Mouse (Mus musculus) right cerebral cortex, adult 18-20 months (tissue): ENCODE results near the gene Nhsl2.

ENCODE experiments used
- DNase-seq: peaks from one replicate; pipeline ENCODE4 v3.0.0; 2022; ENCODE audit warnings: mixed read lengths

Nhsl2 gene

DNA sequence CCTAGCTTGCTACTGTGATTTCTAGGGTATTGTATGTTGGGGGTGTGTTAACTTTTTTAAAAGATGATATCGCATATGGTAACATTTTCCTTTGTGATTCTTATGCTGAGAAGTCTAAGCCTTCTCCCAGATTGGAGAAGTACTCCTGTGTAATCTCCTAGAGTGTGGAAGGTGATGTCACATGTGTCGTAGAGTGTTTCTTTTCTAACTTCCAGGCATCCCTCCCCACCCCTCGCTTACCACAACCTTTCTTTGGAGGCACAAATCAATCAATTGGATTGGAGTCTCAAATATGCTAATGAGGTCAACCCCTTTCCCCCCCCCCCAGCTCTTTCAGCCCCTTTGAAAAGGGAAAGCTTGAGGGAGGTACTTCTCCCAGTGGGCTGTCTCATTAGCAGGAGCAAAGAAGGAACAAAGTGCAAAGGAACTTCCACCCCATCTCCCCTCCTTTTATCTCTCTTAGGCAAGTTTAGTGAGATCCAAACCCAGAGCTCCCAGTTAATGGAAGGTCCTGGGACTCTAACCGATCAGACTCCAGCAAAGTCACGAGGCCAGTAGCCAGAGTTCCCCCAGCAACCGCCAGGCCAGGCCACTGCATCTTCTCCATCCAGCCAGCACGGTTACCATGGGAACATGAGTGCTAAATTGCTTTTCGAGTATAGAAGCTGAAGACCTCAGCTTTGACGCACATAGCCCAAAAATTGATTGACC lies 137.6 kb downstream of the Nhsl2 start:
- DNase-seq, result no peak

DNA sequence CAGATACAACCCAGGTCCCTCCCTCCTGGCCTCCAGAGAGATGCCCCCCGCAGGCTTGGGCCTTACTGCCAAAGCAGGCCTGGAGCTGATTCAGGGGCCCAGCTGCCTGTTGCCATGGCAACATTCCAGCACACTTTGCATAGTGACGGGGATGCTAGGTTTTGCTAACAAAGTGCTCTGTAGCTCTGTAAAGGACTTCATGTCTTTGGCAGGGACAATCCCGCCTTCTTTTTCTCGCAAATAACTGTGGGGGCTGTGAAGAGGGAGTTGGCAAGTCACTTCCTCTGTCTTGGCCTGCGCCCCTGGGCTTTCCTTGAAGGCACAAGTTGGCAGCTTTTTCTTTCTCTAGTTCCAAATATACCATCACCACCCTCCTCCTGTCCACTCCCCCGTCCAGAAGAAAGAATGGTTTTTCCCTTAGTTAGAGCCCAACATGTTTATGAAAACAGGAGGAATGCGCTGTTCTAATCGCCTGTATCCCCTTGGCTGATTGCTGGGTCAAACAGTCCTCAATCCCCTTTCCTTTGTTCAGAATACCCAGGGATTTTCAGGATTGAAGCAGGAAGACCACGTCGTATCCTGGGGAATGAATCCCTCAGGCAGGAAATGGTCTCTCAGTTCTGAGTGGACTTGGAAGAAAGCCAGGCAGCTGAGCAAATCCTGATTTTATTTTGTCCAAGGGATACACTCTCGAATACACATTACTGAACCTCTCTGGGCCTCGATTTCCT lies 144.8 kb downstream of the Nhsl2 start:
- DNase-seq, result peak; percentile 81

DNA sequence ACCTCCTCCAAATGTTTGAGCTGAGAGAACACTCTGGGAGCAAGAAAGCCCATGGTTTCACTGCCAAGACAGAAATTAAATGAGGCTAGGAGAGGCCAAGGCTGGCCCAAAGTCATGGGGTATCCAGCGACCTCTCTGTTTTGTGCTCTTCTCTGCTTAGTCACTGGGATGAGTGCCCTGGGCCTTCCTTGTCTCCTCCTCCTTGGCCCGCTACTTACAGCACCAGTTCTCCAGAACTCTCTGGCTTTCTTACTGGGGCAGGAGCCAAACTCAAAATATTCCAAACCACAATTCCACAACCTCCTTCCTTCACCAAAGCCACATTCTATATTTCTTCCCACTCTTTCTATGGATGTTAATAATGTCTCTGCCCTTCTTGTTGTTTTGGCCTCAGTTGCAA lies 147.5 kb downstream of the Nhsl2 start:
- DNase-seq, result no peak

DNA sequence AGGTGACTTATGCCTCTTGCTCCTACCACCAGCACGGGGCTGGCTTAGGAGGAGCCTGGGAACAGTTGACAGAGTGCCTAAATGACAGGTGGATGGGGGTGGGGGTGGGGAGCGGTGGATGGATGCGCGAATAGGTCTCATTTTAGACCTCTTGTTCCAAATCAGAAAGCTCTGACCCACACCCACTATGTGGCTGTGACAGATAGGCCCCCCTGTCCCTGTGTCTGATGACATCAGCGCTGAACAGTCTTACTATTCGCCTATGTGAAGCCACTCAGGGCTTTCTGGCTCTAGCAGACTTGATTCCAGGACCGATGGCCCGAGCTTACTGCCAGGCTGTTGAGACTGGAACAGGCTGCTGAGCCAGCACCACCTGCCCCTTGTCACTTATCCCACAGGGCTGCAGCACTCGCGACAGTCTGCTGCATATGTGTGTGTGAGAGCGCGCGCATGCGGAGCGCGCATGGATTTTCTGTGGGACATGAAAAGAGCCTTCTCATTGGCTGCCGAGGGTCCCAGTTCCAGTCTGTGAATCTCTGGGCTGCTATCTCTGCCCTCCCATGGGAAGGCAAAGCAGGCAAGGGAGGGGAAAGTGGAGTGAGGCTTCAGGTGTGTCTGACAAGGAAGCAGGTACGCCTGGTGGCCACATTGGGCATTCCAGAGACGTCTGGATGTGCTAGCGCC lies 154.6 kb downstream of the Nhsl2 start:
- DNase-seq, result peak; percentile 75

DNA sequence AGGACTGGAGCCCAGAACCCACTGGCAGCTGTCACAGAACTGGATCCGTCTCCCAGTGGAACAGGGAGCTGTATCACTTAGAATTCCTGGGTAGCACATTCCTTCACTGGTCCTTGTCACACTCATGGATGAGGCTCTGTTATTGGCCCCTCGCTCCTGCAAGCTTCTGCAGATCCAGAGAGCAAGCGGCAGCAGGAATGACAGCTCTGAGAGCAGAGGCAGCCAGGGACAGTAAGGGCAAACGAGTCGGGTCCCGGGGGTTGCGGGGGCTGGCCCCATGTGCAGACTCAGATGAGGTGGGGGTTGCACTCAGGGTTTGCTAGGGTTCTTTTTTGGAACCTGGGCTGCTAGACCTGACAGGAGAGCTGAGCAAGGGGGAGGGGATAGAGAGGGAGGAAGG lies 155.2 kb downstream of the Nhsl2 start:
- peak; percentile 28 for DNase-seq

DNA sequence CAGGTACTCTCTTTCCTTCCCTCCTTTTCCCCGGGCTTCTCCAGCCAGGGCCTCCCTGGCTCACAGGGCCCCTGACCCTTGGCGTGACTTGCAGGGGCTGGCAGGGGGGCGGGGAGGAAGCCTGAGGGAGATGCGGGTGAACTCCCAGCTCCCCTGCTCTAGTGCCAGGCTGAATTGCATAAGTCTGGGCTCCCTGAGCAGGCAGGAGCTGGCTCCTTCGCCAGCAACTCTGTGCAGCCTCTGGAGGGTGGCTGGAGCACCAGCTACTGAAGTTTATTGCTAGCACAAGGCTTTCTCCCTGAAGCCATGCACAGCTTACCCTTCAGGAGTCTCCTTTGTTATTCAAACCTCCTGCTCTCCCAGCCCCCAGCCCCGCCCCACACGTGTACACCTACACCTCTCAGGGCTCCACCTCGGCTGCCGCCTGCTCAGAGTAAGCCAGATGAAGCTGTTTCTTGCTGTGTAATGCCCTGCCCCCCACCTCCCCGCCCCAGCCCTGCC lies 156.0 kb downstream of the Nhsl2 start:
- DNase-seq, result peak; percentile 43

DNA sequence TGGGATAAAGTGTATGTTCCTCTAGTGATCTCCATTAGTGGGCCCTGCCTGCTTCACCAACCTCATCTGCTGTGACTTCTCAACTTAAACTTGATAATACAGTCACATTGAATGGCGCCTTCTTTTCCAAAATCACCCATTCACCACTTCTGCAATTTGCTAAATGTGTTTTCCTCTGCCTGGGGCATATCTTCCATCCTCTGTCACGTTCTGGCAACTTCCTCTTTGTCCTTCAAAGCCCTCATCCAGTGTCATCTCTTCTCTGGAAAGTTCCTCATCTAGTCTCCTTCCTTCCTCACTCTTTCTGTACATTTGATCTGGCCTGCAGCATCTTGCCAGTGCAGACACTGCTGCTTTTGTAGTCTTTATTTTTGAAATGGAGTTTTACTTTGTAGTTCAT lies 158.8 kb downstream of the Nhsl2 start:
- DNase-seq, result no peak

DNA sequence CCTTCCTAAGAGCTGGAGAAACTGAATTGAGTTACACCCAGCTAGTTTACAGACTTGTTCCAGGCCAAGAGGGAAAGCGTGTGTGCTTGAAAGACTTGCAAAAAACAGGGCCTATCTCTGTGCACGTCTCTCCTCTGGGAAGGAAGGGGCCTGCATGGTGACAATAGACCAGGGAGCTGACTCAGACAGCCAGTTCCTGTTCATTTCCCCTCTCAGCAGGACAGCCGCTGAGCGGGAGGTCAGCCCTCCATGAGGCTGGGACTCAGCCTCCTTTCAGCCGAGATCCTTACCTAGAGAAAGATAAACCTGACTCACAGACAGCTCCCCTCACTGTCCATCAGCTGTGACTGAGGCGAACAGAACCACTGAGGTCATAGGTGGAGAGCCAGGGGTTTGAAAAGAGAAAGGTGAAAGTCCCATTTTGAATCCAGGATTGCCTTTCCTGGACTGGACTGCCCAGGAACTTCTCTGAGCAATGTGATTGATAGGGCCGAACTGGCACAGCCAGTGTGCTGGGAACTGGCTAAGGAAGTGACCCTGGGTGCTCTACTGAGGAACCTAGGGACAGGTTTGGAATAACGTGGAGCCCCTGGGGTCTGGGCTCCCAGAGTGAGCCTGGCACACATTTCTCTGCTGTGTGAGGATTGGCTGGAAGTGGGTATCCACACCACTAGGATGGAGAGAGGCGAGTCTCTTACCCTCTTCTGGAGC lies 168.2 kb downstream of the Nhsl2 start:
- no peak for DNase-seq

DNA sequence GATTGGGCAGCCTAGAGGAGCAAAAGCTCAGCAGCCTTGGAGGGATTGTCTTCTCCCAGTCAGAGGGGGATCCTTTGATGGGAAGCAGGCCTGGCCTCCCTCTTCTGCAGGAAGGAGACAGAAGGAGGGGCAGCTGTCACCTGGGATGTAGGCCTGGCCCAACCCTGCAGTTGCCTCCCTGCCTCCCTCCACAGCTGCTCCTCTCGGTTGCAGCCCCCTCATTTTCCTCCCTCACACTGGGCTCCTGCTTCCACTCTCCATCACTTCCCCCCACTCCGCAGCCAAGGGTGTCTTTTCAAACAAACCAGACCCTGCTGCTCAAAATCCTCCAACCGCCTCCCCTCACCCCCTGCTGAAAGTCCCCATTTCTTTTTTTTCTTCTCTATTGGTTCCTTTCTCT lies 169.7 kb downstream of the Nhsl2 start:
- peak; percentile 54 for DNase-seq

DNA sequence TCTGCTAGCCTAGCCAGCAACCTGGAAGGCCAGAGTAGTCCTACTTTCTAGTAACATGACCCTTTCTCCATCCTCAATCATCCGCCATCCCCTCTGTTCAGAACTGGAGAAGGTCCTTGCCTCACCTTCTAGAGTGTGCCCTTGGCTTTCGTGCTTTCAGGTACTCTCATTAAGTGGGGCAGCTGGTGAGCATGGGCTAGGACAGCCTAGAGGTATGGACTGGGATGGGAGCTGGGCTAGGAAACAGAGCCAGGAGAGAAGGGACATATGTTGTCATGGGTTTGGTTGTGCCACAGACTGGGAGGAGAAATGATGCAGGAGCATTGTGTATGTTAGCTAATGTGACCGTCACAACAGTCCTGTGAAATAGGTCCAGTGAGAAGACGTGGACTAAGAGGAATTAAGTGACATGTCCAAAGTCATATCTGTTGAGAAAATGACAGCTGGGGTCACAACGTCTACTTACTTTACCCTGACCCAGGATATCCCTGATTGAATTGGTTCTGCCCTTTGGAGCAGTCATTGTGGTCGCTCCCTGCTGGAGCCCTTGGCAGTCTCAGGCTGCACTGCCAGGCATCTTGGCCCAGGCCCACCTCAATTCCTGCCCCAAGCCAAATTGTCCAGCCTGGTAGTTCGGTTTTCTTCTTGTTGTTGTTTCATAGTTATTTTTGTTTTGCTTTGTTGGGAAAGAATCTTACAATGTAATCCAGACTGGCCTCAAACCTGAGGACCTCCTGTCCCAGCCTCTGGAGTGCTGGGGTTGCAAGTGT lies 170.5 kb downstream of the Nhsl2 start:
- no peak for DNase-seq

DNA sequence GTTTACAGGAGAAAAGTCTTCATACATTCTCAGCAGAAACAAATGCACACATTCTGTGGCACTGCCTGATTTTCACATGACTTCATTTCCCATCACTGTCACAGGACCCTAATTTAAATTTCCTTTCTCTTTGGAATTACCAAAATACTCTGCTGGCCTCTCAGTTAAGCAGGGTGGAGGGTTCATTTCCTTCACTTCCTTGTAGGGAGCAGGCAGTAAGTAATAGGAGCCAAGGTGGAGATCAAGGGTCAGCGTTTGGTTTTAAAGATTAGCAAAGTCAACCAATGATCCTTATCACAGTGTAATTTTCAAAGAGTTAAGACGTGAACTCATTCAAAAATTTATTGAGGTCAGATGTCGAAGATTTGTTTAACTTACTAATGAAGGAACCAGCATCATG lies 175.8 kb downstream of the Nhsl2 start:
- DNase-seq, result no peak

DNA sequence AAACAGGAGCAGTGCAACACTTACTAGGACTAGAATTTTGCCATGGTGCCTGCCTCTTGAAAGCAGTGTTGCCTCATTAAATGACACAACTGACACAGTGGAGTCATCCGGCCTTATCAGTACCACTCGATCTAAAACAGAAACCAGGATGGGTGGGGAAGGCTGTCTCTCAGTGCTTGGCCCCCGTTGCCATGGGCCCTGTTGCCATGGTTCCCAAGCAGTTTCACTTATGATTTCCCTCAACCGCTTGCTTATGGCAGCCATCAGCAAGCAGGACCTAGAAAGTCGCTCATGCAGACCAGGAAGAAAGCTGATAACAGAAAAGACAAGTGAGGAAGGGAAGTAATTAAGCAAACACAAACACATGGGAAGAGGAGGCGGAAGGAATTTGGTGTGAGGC lies 182.7 kb downstream of the Nhsl2 start:
- DNase-seq, result peak; percentile 8

DNA sequence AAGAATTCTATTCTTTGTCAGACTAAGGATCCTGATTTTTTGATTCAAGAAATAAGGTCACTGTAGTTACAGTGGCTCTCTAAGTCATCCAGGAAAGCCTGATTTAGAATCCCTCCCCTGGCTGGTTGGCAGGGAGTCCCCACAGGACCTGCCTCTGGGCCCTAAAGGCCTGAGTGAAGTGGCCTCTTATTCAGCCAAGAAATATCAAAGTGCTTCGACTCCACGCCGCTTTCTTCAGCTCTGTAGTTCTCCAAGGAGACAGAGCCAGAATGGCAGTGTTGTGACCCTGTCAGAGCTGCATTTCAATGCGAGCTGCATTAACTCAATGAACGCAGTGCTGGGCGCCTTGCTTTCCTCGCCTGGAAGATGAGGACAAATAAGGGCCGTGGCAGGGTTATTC lies 183.2 kb downstream of the Nhsl2 start:
- no peak for DNase-seq

DNA sequence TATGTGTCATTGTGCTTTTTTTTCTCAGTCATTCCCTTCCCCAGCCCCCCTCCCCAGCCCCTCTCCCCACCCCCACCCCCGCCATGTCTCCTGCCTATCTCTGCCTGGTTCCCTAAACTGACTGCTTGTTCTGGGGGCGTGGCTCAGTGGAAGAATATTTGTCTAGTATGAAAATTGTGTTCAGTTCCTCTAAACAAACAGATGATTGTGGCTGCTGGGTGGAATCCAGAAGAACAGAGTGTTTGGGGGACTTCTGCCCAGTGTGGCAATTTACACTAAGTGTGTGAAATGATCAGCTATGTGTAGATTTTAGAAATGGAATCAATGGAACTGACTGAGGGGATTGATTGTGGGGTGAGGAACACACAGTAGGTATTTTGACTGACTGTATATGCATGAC lies 184.4 kb downstream of the Nhsl2 start:
- DNase-seq, result no peak

DNA sequence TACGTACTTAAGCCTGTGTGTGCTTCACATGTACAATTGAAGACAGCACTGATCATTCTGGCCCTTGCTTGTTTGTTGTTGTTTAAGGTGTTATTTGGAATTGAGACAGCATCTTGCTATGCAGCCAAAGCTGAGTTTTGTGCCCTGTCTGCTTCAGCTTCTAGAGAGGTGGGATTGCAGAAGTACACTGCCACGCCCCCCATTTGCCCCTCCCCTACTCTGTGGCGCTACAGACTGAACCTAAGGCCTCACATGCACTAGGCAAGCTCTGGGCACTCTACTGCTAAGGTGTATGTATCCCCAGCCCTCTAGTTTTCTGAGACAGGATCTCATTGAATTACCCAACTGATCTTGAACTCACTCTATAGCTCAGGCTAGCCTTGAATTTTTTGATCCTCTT lies 186.5 kb downstream of the Nhsl2 start:
- no peak for DNase-seq

DNA sequence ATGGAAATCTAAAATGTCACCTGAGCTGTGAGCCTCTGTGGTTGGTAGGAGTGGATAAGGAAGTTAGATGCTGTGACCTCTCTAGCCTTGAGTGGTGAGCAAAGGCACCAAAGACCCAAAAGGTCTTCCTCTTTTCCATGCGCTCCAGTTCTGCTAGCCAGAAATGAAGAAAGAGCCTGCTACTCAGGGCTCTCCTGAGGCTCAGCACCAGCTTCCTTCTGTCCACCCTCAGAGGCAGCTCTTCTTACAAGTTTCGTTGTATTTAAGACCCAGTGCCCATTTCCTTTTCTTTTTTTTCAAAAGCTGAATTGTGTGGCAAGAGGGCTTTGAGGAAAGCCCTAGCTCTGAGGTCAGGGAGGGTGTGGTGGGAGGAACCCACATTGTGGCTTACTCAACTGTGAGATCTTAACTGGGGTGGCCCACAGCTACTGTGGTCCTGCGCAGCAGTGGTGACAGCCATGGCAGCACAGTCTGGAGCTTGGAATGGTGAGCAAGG lies 187.7 kb downstream of the Nhsl2 start:
- no peak for DNase-seq

DNA sequence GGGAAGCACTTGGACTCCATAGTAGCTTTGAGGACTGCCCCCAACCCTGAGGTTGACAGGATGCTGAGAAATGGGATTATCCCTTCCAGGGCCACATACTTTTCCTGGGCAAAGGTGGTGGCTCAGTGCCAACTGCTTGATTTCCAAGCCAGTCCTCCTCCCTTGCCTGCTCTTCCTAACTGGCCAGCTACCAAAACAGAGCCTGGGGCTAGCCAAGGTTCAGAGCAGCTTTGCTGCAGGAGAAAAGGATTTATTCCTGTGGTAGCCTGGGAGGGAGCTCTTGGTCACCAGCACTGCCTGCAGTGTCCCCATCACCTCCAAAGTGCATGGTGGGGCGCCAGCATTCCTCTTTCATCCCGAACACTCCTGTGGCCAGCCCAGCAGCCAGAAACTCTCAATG lies 188.3 kb downstream of the Nhsl2 start:
- DNase-seq, result no peak

DNA sequence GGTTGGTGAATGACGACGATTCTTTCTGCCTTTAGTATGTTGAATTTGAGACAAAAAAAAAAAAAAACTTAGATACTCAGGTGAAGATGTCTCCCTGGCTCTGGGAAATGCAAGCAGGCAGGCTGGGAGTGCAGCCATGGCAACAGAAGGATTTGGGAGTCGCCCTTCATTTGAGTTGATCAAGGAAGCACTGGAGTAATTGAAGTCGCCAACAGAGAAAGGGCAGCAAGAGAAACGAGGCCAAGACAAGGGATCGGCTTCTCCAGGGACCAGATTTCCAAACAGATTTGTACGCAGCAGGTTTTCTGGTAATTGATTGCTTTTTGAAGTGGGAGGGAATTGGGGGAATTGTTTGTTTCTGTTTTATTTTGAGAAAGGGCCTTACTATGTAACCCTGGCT lies 192.4 kb downstream of the Nhsl2 start:
- DNase-seq, result no peak

DNA sequence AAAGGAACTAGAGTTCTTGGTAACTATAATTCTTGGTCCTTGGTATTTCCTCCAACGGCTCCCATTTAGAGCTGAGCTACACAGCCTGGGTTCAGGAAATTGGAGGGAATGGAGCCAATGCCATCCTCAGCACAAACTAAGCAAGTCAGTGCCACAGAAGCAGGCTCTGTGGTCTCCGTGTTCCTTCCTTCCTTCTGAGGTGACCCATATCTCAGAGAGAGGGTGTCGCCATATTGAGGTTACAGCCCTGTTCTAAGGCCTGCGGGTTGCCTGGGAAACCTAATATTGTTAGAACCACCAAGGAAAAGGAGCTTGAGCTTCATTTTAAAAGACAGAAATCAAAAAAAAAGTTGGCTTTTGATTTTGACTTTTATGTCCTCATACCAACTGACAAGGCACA lies 193.2 kb downstream of the Nhsl2 start:
- no peak for DNase-seq

DNA sequence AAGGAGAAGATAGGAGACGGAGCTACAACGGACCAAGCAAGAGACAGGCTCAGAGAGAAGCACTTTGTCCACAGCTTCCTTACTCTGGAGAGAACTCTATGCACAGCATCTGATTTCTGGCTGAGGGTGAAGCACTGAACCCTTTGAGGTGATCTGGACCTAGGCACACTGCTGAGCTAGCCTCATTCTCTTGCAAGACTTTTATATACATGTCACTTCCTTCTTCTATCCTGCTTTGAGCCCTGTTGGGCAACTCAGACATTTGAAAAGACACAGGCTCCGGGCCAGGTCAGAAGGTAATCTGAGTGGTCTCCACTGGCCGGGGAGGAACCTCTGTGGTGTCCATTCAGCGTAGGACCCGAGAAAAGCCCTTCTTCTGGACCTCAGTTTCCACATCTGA lies 201.4 kb downstream of the Nhsl2 start:
- DNase-seq, result no peak

DNA sequence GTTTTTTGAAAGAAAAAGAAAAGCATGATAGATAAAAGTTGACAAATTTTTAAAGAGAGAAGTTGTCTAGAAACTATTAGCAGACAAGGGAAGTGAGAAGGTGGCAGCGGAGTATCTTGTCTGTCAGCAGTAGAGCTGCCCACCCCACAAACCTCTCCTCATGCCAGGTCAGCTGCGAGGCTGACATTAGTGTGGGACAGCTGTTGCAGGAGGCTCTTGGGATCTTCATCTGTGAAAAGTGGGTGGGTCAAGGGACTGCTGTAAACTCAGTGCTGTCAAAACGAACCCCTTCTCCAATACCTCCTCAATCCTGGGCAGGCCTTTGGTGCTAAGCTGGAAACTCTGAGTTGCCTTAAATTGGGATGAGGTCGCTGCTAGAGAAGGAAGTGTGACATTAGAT lies 202.0 kb downstream of the Nhsl2 start:
- DNase-seq, result no peak

DNA sequence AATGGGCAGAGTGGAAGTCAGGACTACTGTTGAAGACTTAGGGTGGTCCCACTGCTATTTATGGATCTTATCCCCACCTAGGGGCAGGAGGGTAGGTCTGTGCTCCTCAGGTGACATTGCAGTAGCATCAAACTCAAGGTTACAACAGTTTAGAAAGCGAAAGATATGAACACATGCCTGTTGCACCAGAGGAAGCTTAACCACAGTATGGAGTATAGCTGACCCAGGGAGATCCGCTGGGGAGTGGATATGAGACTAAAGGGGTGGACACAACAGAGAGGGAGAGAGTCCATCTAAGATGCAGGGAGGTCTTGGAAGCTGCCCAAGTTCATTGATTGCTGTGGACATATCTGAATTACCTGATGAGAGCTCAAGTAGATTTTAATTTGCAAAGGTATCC lies 204.2 kb downstream of the Nhsl2 start:
- no peak for DNase-seq
